Mouse (Mus musculus): ENCODE measurements around the gene Uaca. TPM values are rescaled to one million over a fixed set of nuclear protein-coding genes. Genes with fewer than 3 reads are reported as not detected.

Gene Uaca
- 2.7 TPM for polyA plus RNA-seq (2015; fragmentation: Illumina TruSeq; extraction: RNeasy Lipid Tissue Mini Kit (QIAGEN cat#74804); ENCODE audit: insufficient read depth, low replicate concordance)

GRCm38 (mm10) chr9:60794210-60794840, at the start of gene Uaca:
Gene Uaca (plus strand): TSS chr9:60794542.

Other genes starting within 250 kb of the Uaca start
- 3.0 TPM for gene Lrrc49, start 106.4 kb upstream of the Uaca start, polyA plus RNA-seq (2015; fragmentation: Illumina TruSeq; extraction: RNeasy Lipid Tissue Mini Kit (QIAGEN cat#74804); ENCODE audit: insufficient read depth, low replicate concordance)
- gene Larp6, start 81.6 kb upstream of the Uaca start, polyA plus RNA-seq (2015; fragmentation: Illumina TruSeq; extraction: RNeasy Lipid Tissue Mini Kit (QIAGEN cat#74804); ENCODE audit: insufficient read depth, low replicate concordance), result 1.3 TPM

All from spleen, adult 10 weeks (tissue).